Mouse (Mus musculus) liver, postnatal 0 days (tissue): Measurements from ENCODE around the gene Zfp791.

Experiments
- CTCF ChIP-seq: sonication (generic); IDR thresholded peaks from 2 replicates; pipeline ENCODE4 v1.5.1; 2016; ENCODE audit warnings: antibody characterized with exemption, low read depth
- EP300 ChIP-seq: IDR thresholded peaks from 2 replicates; pipeline ENCODE4 v1.6.1; 2016; ENCODE audit warnings: antibody characterized with exemption, low read depth, mild to moderate bottlenecking

- TF ChIP-seq CTCF, result no peak
- no peak for TF ChIP-seq EP300
These were observed 31.3 kb downstream of the Zfp791 start for GRCm38 (mm10) chr8:85091526-85092090.
